Mouse (Mus musculus): ENCODE data around the gene Zfp599. TPM values are rescaled to one million over a fixed set of nuclear protein-coding genes. Genes with fewer than 3 reads are reported as not detected.

Zfp599 gene
- polyA plus RNA-seq, 1 experiment from 2014 or later: 15.3 TPM

DNA sequence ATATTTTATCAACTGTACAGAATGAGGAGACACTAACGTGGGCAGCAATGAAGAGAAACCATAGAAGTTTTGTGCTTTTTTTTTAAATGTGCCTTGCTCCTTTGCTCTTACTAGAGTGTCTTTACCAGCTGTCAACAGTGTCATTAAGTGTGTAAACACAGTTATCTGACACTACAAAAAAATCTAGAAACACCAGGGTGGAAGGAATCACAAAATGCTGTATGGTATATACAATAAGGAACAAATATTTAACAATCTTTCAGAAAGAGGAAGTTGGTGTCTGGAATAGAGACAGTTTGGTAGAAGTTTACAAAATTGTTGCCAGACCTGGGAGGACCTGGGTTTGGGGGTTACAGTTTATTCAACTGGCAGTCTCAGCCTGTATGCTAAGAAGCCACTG is 1.9 kb upstream of the Zfp599 start:
- ATAC-seq (no peak), DNase-seq (ENCODE audit: low spot score) (no peak)
- H3K4me1 ChIP-seq (ENCODE audit: control insufficient read depth, insufficient read depth, low read length): no peaks in the 10 kb centered on the region
- no peak overlapping the region for H3K9ac ChIP-seq (ENCODE audit: low read length)
- H3K27ac ChIP-seq (ENCODE audit: low read depth, low read length): no peak overlapping the region
- H3K4me3 ChIP-seq (ENCODE audit: low read depth, low read length): no peak overlapping the region
- H3K4me2 ChIP-seq (ENCODE audit: low read length): no peak overlapping the region
- H3K27me3 ChIP-seq (replicated peaks; ENCODE audit: control insufficient read depth, insufficient read depth, low read length): no peaks in the 10 kb centered on the region
- no peaks in the 10 kb centered on the region for H3K9me3 ChIP-seq (replicated peaks; ENCODE audit: control insufficient read depth, low read length)
- WGBS: 88% methylated on average over 1 of the region's 1 CpGs
- H3K36me3 ChIP-seq (ENCODE audit: control insufficient read depth, insufficient read depth, low read length): 0 out of 2 replicates have a peak, but pooled peaks cover 3% of the 10 kb centered on the region

DNA sequence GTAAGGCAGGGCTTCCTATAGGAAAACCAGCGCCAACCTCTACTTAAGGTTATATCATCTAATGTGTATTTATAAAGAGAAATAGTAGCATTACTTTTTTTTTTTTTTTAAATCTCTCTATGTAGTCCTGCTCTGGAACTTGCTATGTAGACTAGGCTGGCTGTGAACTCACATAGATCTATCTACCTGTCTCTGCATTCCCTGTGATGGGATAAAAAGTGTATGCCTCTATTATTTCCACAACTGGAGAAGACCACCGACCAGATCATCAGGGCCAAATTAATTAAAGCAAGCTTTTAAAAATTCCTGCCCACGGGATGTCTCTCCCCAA is 362 bp upstream of the Zfp599 start:
- Histone ChIP-seq H3K9ac (ENCODE audit: low read length) (peak overlapping the region; percentile 93), H3K4me2 (ENCODE audit: low read length) (peak overlapping the region; percentile 69), H3K4me3 (ENCODE audit: low read depth, low read length) (peak overlapping the region; percentile 61), H3K4me1 (ENCODE audit: control insufficient read depth, insufficient read depth, low read length) (no peaks in the 10 kb centered on the region), H3K27me3 (replicated peaks; ENCODE audit: control insufficient read depth, insufficient read depth, low read length) (no peaks in the 10 kb centered on the region), H3K9me3 (replicated peaks; ENCODE audit: control insufficient read depth, low read length) (no peaks in the 10 kb centered on the region; the same call in 1 of the 2 replicates), H3K27ac (ENCODE audit: low read depth, low read length) (no peak overlapping the region), H3K36me3 (ENCODE audit: control insufficient read depth, insufficient read depth, low read length) (peaks cover 6% of the 10 kb centered on the region; the same call in 1 of the 2 replicates)
- no peak for DNase-seq (ENCODE audit: low spot score)
- no peak for ATAC-seq
- WGBS: 23% methylated on average over 3 of the region's 3 CpGs

DNA sequence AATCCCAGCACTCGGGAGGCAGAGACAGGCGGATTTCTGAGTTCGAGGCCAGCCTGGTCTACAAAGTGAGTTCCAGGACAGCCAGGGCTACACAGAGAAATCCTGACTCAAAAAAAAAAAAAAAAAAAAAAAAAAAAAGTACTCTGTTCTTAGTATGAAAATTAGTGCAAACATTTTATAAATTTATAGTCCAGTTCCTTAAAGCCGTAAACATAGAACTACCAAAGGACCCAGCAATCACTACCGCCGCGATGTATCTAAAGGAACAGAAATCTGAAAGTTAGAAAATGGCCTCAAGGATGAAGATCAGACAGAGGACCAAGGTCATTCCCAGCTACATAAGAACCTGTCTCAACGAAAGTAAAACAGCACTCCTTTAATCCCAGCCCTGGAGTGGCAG is 911 bp downstream of the Zfp599 start:
- no peak for ATAC-seq
- Histone ChIP-seq H3K4me2 (ENCODE audit: low read length) (peak overlapping the region; percentile 69), H3K27me3 (replicated peaks; ENCODE audit: control insufficient read depth, insufficient read depth, low read length) (no peaks in the 10 kb centered on the region), H3K4me1 (ENCODE audit: control insufficient read depth, insufficient read depth, low read length) (no peaks in the 10 kb centered on the region), H3K27ac (ENCODE audit: low read depth, low read length) (no peak overlapping the region), H3K36me3 (ENCODE audit: control insufficient read depth, insufficient read depth, low read length) (peaks cover 11% of the 10 kb centered on the region), H3K9ac (ENCODE audit: low read length) (peak overlapping the region; percentile 93), H3K9me3 (replicated peaks; ENCODE audit: control insufficient read depth, low read length) (no peaks in the 10 kb centered on the region; the same call in 1 of the 2 replicates), H3K4me3 (ENCODE audit: low read depth, low read length) (peak overlapping the region; percentile 61)
- peak; percentile 19 for DNase-seq (ENCODE audit: low spot score)
- WGBS: 87% methylated on average over 8 of the region's 8 CpGs

- no peaks in the 10 kb centered on the region; the same call in 1 of the 2 replicates for H3K9me3 ChIP-seq (replicated peaks; ENCODE audit: control insufficient read depth, low read length)
- ATAC-seq: no peak
- no peaks in the 10 kb centered on the region for H3K27me3 ChIP-seq (replicated peaks; ENCODE audit: control insufficient read depth, insufficient read depth, low read length)
- H3K4me2 ChIP-seq (ENCODE audit: low read length): no peak overlapping the region
- no peak for DNase-seq (ENCODE audit: low spot score)
- H3K9ac ChIP-seq (ENCODE audit: low read length): no peak overlapping the region
- H3K4me3 ChIP-seq (ENCODE audit: low read depth, low read length): no peak overlapping the region
- no peaks in the 10 kb centered on the region for H3K4me1 ChIP-seq (ENCODE audit: control insufficient read depth, insufficient read depth, low read length)
- WGBS: 97% methylated on average over 4 of the region's 4 CpGs
- H3K27ac ChIP-seq (ENCODE audit: low read depth, low read length): no peak overlapping the region
- H3K36me3 ChIP-seq (ENCODE audit: control insufficient read depth, insufficient read depth, low read length): peaks cover 27% of the 10 kb centered on the region
These were observed 3.1 kb downstream of the Zfp599 start for GRCm38 (mm10) chr9:22256579-22256978.

DNA sequence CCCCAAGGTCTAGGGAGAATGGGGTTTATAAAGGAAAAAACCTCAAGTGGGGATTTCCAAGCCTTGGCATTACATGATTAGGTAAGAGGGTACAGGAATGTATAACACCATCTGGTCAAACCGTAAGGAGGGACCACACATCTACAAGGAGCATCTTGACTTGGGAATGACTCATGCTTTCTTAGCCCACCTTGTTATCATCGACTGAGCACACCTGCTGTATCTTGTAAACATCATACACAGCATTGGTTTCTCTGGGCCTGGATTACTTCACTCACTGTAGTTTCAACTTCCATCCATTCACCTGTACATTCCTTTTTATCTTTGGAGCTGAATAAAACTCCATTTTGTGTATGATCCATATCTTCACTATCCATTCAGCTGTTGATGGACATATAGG is 15.5 kb downstream of the Zfp599 start:
- DNase-seq (ENCODE audit: low spot score): no peak
- H3K4me1 ChIP-seq (ENCODE audit: control insufficient read depth, insufficient read depth, low read length): no peaks in the 10 kb centered on the region
- H3K9me3 ChIP-seq (replicated peaks; ENCODE audit: control insufficient read depth, low read length): peaks cover 12% of the 10 kb centered on the region
- WGBS: 95% methylated on average over 2 of the region's 2 CpGs
- ATAC-seq: no peak
- H3K27me3 ChIP-seq (replicated peaks; ENCODE audit: control insufficient read depth, insufficient read depth, low read length): no peaks in the 10 kb centered on the region
- no peak overlapping the region for H3K9ac ChIP-seq (ENCODE audit: low read length)
- no peak overlapping the region for H3K27ac ChIP-seq (ENCODE audit: low read depth, low read length)
- H3K4me3 ChIP-seq (ENCODE audit: low read depth, low read length): no peak overlapping the region
- H3K36me3 ChIP-seq (ENCODE audit: control insufficient read depth, insufficient read depth, low read length): peaks cover 59% of the 10 kb centered on the region
- no peak overlapping the region for H3K4me2 ChIP-seq (ENCODE audit: low read length)

DNA sequence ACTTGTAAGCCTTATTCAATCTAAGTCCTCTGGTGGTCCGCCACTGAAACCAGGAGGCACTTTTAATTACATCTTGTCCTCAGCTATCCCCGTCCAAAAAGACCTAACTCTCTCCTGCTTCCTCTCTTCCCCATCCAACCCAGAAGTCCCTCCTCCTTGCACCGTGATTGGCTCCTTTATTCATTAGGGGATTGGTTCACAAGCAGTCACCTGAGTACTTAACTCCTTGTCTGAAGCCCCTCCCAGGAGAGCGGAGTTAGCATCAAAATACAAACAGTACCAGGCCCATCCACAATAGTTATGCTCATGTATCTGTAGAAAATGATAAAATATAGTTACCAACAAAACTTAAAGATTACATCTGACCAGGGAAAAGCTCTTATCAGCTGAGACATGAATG is 19.7 kb downstream of the Zfp599 start:
- Histone ChIP-seq H3K4me1 (ENCODE audit: control insufficient read depth, insufficient read depth, low read length) (no peaks in the 10 kb centered on the region), H3K36me3 (ENCODE audit: control insufficient read depth, insufficient read depth, low read length) (peaks cover 34% of the 10 kb centered on the region), H3K4me2 (ENCODE audit: low read length) (no peak overlapping the region), H3K27me3 (replicated peaks; ENCODE audit: control insufficient read depth, insufficient read depth, low read length) (no peaks in the 10 kb centered on the region), H3K27ac (ENCODE audit: low read depth, low read length) (no peak overlapping the region), H3K4me3 (ENCODE audit: low read depth, low read length) (no peak overlapping the region), H3K9me3 (replicated peaks; ENCODE audit: control insufficient read depth, low read length) (no peaks in the 10 kb centered on the region), H3K9ac (ENCODE audit: low read length) (no peak overlapping the region)
- DNase-seq (ENCODE audit: low spot score) (no peak), ATAC-seq (no peak)
- 93% methylated on average over 4 of the region's 4 CpGs for WGBS

DNA sequence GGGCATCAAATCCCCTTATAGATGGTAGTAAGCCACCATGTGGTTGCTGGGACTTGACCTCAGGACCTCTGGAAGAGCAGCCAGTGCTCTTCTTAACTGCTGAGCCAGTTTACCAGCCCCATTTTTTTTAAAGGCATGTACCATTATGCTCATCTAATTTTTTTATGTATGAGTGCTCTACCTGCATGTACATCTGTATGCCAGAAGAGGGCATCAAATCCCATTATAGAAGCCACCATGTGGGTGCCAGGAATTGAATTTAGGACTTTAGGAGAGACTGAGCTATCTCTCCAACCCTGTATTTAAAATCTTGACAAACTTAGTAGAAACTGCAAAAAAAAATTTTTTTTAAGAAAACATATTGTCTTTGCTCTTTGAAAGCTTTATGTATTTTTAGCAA is 29.1 kb downstream of the Zfp599 start:
- H3K4me2 ChIP-seq (ENCODE audit: low read length): no peak overlapping the region
- H3K4me1 ChIP-seq (ENCODE audit: control insufficient read depth, insufficient read depth, low read length): no peaks in the 10 kb centered on the region
- H3K4me3 ChIP-seq (ENCODE audit: low read depth, low read length): no peak overlapping the region
- no peak overlapping the region for H3K27ac ChIP-seq (ENCODE audit: low read depth, low read length)
- peak; percentile 16 for DNase-seq (ENCODE audit: low spot score)
- no peak overlapping the region for H3K9ac ChIP-seq (ENCODE audit: low read length)
- no peak for ATAC-seq
- H3K36me3 ChIP-seq (ENCODE audit: control insufficient read depth, insufficient read depth, low read length): no peaks in the 10 kb centered on the region
- no peaks in the 10 kb centered on the region for H3K27me3 ChIP-seq (replicated peaks; ENCODE audit: control insufficient read depth, insufficient read depth, low read length)
- H3K9me3 ChIP-seq (replicated peaks; ENCODE audit: control insufficient read depth, low read length): no peaks in the 10 kb centered on the region

- no peaks in the 10 kb centered on the region for H3K9me3 ChIP-seq (replicated peaks; ENCODE audit: control insufficient read depth, low read length)
- no peaks in the 10 kb centered on the region for H3K4me1 ChIP-seq (ENCODE audit: control insufficient read depth, insufficient read depth, low read length)
- no peak overlapping the region for H3K4me3 ChIP-seq (ENCODE audit: low read depth, low read length)
- 94% methylated on average over 3 of the region's 3 CpGs for WGBS
- DNase-seq (ENCODE audit: low spot score) (no peak), ATAC-seq (no peak)
- no peaks in the 10 kb centered on the region for H3K36me3 ChIP-seq (ENCODE audit: control insufficient read depth, insufficient read depth, low read length)
- no peaks in the 10 kb centered on the region for H3K27me3 ChIP-seq (replicated peaks; ENCODE audit: control insufficient read depth, insufficient read depth, low read length)
- no peak overlapping the region for H3K9ac ChIP-seq (ENCODE audit: low read length)
- H3K4me2 ChIP-seq (ENCODE audit: low read length): no peak overlapping the region
- H3K27ac ChIP-seq (ENCODE audit: low read depth, low read length): no peak overlapping the region
These were observed 29.6 kb downstream of the Zfp599 start for GRCm38 (mm10) chr9:22230061-22230460.

DNA sequence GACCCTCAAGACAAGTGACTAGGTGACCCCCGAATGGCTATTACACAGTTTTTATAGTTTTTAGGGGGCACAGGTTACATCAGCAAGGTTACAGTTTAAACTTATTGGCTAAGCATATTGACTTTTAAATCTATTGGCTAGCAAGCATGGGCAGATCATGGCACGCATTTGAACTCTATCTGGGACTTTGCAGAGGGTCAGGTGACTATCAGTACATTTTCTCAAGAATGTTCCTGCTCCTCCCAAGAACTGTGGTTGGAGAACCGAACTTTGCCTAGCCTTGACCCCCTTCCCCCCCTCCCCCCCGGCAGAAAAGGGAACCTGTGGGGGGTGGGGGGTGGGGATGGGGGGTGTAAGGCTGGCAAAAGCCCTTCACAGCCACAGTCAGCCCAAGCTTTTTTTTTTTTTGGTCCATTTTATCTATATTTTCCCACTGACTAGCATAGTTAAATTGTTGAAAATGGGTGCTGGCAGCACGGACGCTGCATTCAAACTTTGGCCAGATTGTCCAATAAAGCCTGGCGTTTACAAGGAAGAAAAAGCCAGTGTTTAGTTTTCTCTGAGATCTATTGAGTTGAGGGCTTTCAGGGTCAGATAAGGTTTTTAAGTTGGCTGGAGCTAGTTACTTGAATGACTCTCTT is 30.2 kb downstream of the Zfp599 start:
- 87% methylated on average over 7 of the region's 7 CpGs for WGBS
- H3K36me3 ChIP-seq (ENCODE audit: control insufficient read depth, insufficient read depth, low read length): no peaks in the 10 kb centered on the region
- no peaks in the 10 kb centered on the region for H3K27me3 ChIP-seq (replicated peaks; ENCODE audit: control insufficient read depth, insufficient read depth, low read length)
- no peaks in the 10 kb centered on the region for H3K4me1 ChIP-seq (ENCODE audit: control insufficient read depth, insufficient read depth, low read length)
- H3K9ac ChIP-seq (ENCODE audit: low read length): no peak overlapping the region
- no peaks in the 10 kb centered on the region for H3K9me3 ChIP-seq (replicated peaks; ENCODE audit: control insufficient read depth, low read length)
- no peak overlapping the region for H3K27ac ChIP-seq (ENCODE audit: low read depth, low read length)
- ATAC-seq (no peak), DNase-seq (ENCODE audit: low spot score) (no peak)
- no peak overlapping the region for H3K4me2 ChIP-seq (ENCODE audit: low read length)
- H3K4me3 ChIP-seq (ENCODE audit: low read depth, low read length): no peak overlapping the region
